Mouse (Mus musculus): ENCODE results near the gene Acox1. TPM values are rescaled to one million over a fixed set of nuclear protein-coding genes. Genes with fewer than 3 reads are reported as not detected.
A peak's percentile ranks its signal among the peaks of the same experiment; 100 is the strongest.

The Acox1 gene
- total and polyA plus RNA-seq, 2 experiments from 2014 or later, result 58.2 to 108 TPM

- Histone ChIP-seq H3K27me3 (ENCODE audit: insufficient read depth, low read length) (no peaks in the 10 kb centered on the region), H3K27ac (ENCODE audit: low read depth, low read length) (no peak overlapping the region), H3K4me2 (ENCODE audit: low read depth) (no peak overlapping the region), H3K4me1 (ENCODE audit: insufficient read depth) (no peaks in the 10 kb centered on the region), H3K36me3 (ENCODE audit: insufficient read depth) (peaks cover 55% of the 10 kb centered on the region), H3K4me3 (ENCODE audit: low read depth, low read length) (no peak overlapping the region), H3K9ac (no peak overlapping the region), H3K9me3 (ENCODE audit: low read length) (no peaks in the 10 kb centered on the region)
- WGBS, result 78% methylated on average over 10 of the region's 10 CpGs
- no peak for TF ChIP-seq CTCF (IDR thresholded peaks at IDR 0.05; ENCODE audit: low read depth)
- ATAC-seq (no peak), DNase-seq (no peak)
These were observed 56.4 kb downstream of the Acox1 start for GRCm38 (mm10) chr11:116142211-116142991.

GRCm38 (mm10) chr11:116138468-116139138 lies 60.2 kb downstream of the Acox1 start, which contains the start of gene Mrpl38:
Gene Mrpl38, minus strand, starts transcription at chr11:116138868.
- ATAC-seq (peak; percentile 97), DNase-seq (peak; percentile 92)
- Histone ChIP-seq H3K9me3 (ENCODE audit: low read length) (no peaks in the 10 kb centered on the region), H3K36me3 (ENCODE audit: insufficient read depth) (peaks cover 36% of the 10 kb centered on the region), H3K4me3 (ENCODE audit: low read depth, low read length) (peak within 1 kb of the TSS; percentile 68), H3K4me1 (ENCODE audit: insufficient read depth) (no peaks in the 10 kb centered on the region), H3K9ac (peak within 1 kb of the TSS; percentile 78), H3K4me2 (ENCODE audit: low read depth) (peak within 1 kb of the TSS; percentile 69), H3K27me3 (ENCODE audit: insufficient read depth, low read length) (no peaks in the 10 kb centered on the region), H3K27ac (ENCODE audit: low read depth, low read length) (peak within 1 kb of the TSS; percentile 66)
- under 1% methylated on average over 58 of the region's 60 CpGs for WGBS
- peak; percentile 81 for TF ChIP-seq CTCF (IDR thresholded peaks at IDR 0.05; ENCODE audit: low read depth)

- Histone ChIP-seq H3K9ac (peak overlapping the region; percentile 78), H3K4me2 (ENCODE audit: low read depth) (peak overlapping the region; percentile 69), H3K4me1 (ENCODE audit: insufficient read depth) (no peaks in the 10 kb centered on the region), H3K27me3 (ENCODE audit: insufficient read depth, low read length) (no peaks in the 10 kb centered on the region), H3K27ac (ENCODE audit: low read depth, low read length) (peak overlapping the region; percentile 66), H3K9me3 (ENCODE audit: low read length) (no peaks in the 10 kb centered on the region), H3K4me3 (ENCODE audit: low read depth, low read length) (peak overlapping the region; percentile 68), H3K36me3 (ENCODE audit: insufficient read depth) (peaks cover 35% of the 10 kb centered on the region)
- no peak for ATAC-seq
- no peak for TF ChIP-seq CTCF (IDR thresholded peaks at IDR 0.05; ENCODE audit: low read depth)
- no peak for DNase-seq
- WGBS, result 3% methylated on average over 20 of the region's 20 CpGs
These were observed 60.8 kb downstream of the Acox1 start for GRCm38 (mm10) chr11:116138096-116138467.

GRCm38 (mm10) chr11:116134171-116134570 lies 64.7 kb downstream of the Acox1 start:
- 90% methylated on average over 10 of the region's 10 CpGs for WGBS
- ATAC-seq (no peak), DNase-seq (no peak)

GRCm38 (mm10) chr11:116133497-116133896 lies 65.3 kb downstream of the Acox1 start:
- H3K36me3 ChIP-seq (ENCODE audit: insufficient read depth), result peaks cover 21% of the 10 kb centered on the region
- ATAC-seq, result no peak
- no peak overlapping the region for H3K27ac ChIP-seq (ENCODE audit: low read depth, low read length)
- H3K9ac ChIP-seq, result no peak overlapping the region
- H3K9me3 ChIP-seq (ENCODE audit: low read length), result no peaks in the 10 kb centered on the region
- H3K4me3 ChIP-seq (ENCODE audit: low read depth, low read length), result no peak overlapping the region
- DNase-seq, result no peak
- no peak for TF ChIP-seq CTCF (IDR thresholded peaks at IDR 0.05; ENCODE audit: low read depth)
- H3K27me3 ChIP-seq (ENCODE audit: insufficient read depth, low read length), result no peaks in the 10 kb centered on the region
- WGBS, result 79% methylated on average over 5 of the region's 5 CpGs
- no peak overlapping the region for H3K4me2 ChIP-seq (ENCODE audit: low read depth)
- 0 out of 2 replicates have a peak, but pooled peaks cover 4% of the 10 kb centered on the region for H3K4me1 ChIP-seq (ENCODE audit: insufficient read depth)

More at GRCm38 (mm10) chr11:116134171-116134570, 64.7 kb downstream of the Acox1 start:
- Histone ChIP-seq H3K27ac (ENCODE audit: low read depth, low read length) (no peak overlapping the region), H3K9me3 (ENCODE audit: low read length) (no peaks in the 10 kb centered on the region), H3K4me3 (ENCODE audit: low read depth, low read length) (no peak overlapping the region), H3K4me1 (ENCODE audit: insufficient read depth) (0 out of 2 replicates have a peak, but pooled peaks cover 4% of the 10 kb centered on the region), H3K9ac (no peak overlapping the region), H3K27me3 (ENCODE audit: insufficient read depth, low read length) (no peaks in the 10 kb centered on the region), H3K4me2 (ENCODE audit: low read depth) (no peak overlapping the region), H3K36me3 (ENCODE audit: insufficient read depth) (peaks cover 21% of the 10 kb centered on the region)
- no peak for TF ChIP-seq CTCF (IDR thresholded peaks at IDR 0.05; ENCODE audit: low read depth)

GRCm38 (mm10) chr11:116132366-116133333 lies 66.2 kb downstream of the Acox1 start:
- DNase-seq, result no peak
- Histone ChIP-seq H3K4me1 (ENCODE audit: insufficient read depth) (0 out of 2 replicates have a peak, but pooled peaks cover 4% of the 10 kb centered on the region), H3K27me3 (ENCODE audit: insufficient read depth, low read length) (no peaks in the 10 kb centered on the region), H3K27ac (ENCODE audit: low read depth, low read length) (no peak overlapping the region), H3K36me3 (ENCODE audit: insufficient read depth) (peaks cover 21% of the 10 kb centered on the region), H3K4me3 (ENCODE audit: low read depth, low read length) (no peak overlapping the region), H3K9ac (no peak overlapping the region), H3K4me2 (ENCODE audit: low read depth) (no peak overlapping the region), H3K9me3 (ENCODE audit: low read length) (no peaks in the 10 kb centered on the region)
- WGBS, result 88% methylated on average over 16 of the region's 16 CpGs
- peak; percentile 41 for TF ChIP-seq CTCF (IDR thresholded peaks at IDR 0.05; ENCODE audit: low read depth)
- ATAC-seq, result no peak
